Mouse (Mus musculus): ENCODE results near the gene Cpb2.
A peak's percentile ranks its signal among the peaks of the same experiment; 100 is the strongest.

The Cpb2 gene

DNA sequence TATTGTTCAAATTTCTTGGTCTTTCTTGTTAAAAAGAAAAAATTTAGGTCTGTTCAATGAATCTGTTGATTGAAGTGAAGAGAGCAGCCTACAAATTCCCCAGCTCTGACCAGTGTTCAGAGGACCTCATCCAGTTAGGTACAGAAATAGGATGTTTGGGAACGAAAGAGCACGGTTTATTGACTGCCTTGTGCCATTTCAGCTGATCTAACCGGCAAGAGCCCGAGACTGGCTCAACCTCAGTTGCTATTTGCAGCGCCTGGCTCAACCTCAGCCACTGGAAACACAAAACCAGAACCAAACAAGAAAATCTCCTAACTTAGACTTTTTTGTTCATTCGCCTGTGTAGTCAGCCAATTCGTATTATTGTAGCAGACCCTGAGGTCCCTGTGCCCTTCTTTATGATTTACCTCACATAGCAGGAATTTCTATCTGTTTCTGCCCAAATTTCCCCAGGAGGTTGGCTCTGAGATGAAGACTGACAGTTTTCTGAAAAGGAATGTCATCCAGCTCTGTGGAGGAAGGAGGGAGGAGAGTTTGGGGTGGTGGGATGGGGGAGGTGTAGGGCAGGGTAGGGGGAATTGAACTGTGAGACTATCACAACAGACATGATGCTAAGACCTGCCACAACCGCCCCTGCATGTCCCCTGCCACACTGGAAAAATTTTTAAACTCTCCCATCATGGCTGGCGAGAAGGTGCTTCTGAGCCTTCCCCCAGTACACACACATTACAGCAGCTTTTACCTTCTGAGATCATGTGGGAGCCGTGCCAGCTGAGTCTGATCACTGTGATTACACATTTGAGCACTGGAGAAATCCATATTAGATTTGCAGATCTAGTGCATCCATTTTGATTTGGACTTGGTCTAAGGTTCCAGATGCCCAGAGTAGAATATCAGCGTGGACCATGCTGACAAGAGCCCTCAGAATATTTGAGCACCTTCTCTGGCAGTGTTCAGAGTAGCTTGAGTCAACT lies 4.2 kb downstream of the Cpb2 start:
- DNase-seq, result no peak

DNA sequence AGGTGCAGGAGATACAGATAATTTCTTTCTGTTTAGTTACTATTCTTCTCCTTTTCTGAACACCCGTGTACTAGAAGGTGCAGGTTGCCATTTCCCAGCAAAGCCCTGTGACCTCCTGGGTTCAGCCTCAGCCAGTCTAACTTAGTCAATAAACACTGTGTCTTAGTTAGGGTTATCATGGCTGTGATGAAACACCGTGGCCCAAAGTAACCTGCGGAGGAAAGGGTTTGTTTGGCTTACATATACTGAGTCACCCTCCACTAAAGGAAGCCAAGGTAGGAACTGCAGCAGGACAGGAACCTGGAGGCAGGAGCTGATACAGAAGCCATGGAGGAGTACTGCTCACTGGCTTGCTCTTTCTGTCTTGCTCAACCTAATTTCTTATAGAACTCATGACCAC lies 8.3 kb downstream of the Cpb2 start:
- no peak for DNase-seq

DNA sequence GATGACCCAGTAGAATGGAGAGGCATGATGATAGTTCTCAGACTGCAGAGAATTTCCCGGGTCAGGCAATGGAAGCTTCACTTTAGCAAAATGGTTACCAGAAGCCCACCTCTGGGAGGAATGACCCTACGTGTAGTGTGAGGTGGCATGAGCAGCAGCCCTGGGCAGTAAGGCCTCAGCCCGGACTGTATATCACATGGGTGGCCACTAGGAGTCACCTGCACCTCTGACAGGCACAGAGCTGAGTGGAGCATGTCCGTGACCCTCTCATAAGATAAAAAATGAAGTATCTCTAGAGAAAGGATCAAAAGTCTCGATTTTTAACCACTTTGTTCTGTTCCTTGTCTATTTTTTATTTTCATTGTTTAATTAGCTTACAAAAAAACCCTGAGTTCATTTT lies 14.4 kb downstream of the Cpb2 start:
- DNase-seq, result peak in 1 of 2 experiments; percentile 12

DNA sequence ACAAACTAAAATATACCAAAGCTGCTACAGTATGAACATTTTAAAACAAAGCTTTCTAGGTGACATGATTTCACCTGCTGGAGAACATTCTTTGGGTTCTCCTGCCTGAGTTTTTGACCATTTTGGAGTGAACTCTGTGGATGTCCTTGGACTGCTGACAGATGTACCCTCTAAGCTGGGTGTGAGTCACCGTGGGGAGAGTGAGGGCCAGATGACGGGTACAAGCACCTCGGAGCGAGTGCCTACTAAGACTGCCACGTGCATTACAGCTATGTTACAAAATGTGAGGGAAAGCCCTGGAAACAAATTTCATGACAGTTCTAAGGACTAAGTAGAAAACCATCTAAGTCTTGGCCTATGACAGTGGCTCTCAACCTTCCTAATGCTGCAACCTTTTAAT lies 27.4 kb downstream of the Cpb2 start:
- no peak for DNase-seq

DNA sequence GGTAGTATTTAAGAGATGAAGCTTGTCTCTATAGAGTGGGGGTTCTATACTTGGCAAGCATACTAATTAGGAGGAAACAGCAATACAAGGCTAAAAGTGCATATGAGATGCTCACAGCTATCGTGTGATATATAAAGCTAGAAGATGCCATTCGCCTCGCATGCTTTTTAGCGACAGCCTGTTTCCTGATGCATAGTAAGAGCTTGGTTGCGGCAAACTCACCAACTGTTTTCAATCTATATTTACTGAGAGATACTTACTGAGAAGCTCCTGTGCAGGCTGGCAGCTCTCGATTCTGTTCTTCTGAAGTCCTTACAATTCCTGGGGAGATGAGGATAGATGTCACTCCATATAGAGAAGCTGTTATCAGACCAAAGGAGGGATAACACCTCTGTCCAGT lies 37.6 kb downstream of the Cpb2 start:
- no peak for DNase-seq

DNA sequence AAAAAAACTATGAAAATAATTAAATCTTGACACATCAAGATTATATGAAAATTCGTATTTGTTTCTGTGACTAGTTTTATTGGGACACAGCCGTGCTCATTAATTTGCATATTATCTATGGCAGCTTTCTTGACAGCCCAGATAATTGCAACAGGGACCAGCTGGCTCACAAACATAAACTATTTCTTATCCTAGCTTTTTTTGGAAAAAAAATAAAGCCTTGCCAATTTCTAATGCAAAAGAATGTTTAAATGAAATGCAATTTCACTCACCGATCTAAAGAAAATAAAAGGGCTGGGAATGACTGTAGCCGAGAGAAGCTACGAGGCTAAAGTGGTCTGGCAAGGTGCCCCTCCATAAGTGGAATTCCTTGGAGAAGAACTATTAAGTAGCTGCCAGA lies 38.3 kb downstream of the Cpb2 start:
- no peak for DNase-seq

DNA sequence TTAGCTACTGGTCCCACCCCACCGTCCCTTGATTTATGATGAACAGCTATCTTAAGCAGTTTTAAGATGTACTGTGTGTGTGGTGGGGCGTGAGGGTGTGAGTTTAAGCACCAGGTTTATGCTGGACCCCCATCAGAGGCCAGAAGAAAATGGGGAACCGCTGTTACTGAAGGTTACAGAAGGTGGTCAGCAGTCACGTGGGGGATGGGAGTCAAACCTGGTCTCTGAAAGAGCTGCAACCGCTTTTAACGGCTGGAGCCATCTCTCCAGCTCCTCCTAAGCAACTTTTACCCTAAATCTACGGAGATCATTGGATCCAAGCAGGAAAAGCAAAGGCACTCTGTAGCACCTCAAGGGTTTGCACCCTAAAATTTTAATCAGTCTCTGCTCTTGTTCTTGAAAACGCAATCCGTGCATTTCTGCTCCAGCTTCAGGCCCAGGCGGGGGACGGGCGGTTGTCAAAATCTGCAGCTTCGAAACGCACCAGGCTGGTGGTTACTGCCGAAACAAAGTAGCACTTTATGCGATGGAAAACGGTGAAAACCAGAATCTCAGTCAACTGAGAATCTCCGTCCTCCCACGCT lies 41.6 kb downstream of the Cpb2 start:
- no peak for DNase-seq

DNA sequence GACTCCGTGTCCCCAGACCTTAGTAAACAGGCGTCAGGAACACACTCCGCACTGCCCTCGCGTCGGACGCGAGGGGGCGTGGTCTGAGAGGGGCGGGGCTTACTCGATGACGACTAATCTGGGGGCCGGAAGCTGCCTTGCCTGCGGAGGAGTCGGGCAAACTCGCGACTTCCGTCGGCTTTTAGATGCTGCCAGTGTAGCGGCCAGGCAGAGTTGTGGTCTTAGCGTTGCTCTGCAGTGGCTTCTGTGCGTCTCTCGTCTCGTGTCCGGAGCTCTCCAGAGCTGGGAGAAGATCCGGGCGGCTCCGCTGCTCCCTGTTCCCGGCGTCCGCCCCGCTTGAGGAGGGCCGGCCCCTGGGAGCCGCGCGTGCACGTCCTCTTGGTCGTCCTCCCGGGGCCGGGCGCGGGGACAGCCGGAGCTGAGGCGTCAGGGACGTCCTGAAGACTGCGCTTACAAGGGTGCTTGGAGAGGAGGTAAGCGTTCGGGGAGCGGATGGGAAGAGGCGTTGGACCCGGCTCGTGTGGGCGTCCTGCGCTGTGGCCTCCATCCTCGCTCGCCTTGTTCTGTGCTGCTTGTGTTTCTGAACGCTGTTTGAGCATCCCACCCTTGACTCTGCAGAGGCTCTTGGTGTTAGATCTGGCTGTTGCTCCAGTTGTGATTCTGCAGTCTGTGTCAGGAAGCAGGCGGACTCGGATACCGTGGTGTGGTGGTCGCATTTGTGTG lies 42.3 kb downstream of the Cpb2 start, which contains the start of gene Zc3h13:
Zc3h13 (plus strand) TSS at position 181 of the 723 bp plus-strand sequence.
- peak; percentile 94 to 97 for DNase-seq

DNA sequence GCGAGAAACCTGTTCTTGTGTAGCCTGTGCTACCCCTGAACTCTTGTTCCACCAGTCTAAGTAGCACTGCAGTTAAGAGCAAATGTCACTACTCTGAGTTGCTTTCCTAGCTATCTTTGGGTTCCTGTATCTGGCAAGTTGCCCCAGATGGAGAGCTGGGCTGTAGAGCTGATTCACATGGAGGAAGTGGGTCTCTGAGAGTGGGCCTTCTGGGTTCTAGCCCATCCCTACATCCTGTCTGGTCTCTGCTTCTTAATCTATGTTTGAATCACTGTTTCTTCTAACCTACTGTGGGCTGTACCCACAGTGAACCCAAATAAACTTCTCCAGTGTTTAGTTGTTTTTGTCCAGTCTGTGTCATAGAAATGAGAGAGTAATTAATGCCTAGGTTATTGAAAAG lies 59.0 kb downstream of the Cpb2 start:
- no peak for DNase-seq

DNA sequence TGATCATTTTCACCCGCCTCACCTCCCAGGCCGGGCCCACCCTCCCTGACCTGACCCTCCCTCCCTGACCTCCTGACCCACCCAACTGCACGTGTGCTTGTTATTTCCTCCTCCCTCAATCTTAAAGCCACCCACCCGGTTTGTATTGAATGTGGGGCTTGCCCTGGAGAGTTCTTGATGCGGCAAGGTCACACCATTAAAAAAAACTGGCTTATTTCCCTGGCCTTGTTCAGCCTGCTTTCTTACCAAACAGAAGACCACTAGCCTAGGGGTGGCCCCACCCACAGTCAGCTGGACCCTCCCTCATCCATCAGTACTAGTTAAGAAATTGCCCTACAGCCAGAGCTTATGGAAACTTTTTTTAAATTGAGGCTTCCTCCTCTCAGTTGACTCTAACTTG lies 61.7 kb downstream of the Cpb2 start:
- DNase-seq, result no peak

DNA sequence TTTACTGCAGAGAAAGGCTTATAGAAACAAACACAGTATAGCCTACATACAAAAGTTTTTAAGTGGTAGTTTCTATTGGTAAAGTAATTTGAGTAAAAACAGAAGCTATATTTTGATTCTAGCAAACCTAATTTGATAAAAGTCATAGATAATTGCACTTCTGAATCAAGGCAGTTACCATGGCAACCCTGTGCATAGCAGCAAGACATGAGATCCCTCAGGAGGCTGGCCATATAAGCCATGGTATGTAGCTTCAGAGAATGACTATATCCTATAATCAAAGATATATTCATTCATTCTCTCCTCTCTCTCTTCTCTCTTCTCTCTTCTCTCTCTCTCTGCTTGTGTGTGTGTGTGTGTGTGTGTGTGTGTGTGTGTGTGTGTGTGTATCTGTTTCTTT lies 65.8 kb downstream of the Cpb2 start:
- DNase-seq, result no peak

DNA sequence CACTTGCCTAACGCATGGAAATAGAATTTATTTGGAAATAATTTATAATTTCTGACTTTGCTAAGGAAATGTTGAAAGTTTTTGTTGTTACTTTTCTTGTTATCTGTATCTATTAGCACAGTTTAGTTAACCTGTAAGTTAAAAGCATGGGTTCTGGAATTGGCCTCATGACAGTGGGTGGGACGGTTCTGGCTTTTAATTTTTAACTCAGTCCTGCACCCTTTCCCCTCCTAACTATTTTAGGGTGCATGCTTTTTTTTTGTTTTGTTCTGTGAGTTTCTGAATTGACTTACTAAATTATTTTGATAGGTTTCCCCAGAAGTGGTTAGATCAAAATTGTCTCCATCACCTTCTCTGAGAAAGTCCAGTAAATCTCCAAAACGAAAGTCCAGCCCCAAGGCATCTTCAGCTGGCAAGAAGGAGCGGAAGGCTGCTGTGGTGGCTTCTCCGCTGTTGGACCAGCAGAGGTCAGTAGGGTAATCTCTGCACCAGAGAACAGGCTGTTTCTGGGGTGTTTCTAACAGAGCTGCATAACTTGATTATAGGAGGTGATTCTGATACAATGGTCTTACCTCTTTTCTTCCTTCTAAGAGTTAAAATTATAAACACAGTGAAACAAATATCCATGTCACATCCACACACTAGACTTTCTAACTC lies 67.4 kb downstream of the Cpb2 start:
- DNase-seq, result no peak

DNA sequence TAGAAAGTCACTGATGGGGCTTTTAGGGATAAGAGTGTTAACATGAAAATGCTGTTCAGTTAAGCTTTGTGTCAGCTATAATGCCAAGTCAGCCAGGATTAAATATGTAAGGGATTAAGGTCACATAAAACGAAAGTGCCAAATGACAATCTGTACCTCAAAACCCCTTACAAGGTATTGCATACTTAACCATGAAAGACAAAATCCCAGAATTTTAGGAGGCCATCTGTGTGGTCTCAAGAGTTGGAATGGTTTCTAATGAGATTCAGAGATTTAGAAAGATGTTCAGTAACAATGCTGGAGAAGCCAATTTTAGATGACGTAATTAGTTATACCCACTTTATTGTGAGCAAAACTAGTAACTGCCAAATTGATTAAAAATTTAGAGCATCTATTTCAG lies 72.4 kb downstream of the Cpb2 start:
- DNase-seq, result no peak

DNA sequence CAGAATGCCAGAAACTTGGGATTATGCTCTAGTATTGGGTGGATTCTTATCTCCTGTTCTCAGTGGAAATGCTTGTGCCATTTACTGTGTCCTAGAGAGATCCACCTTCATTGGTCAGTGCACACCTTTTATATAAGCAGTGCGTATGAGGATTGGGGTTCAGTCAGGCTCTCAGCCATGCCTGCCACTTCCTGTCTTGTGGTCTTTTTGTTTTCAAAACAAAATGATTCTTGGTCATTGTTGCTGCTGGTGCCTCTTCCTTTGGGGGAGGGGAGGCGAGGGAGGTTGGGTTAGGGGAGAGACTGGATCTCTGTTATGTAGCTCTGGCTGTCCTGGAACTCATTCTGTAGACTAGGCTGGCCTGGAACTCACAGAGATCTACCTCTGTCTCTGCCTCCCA lies 76.6 kb downstream of the Cpb2 start:
- no peak for DNase-seq

DNA sequence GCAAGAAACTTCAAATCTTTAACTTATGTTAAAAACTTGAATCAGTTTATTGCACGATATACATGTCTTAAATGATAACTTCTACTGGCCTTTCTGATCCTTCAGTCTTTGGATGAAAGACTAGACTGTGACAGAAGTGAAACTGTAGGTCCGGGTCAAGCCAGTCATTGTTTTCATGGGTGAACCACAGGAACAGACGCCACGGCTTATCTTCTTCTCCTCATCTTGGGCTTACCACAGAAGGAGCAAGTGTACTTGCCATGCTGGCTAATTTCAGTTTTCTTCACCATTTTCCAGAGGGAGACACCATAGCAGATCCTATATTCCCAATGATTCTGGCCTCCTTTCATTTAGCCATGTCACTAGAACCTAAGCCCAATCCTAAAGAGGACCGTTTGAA lies 78.2 kb downstream of the Cpb2 start:
- no peak for DNase-seq

DNA sequence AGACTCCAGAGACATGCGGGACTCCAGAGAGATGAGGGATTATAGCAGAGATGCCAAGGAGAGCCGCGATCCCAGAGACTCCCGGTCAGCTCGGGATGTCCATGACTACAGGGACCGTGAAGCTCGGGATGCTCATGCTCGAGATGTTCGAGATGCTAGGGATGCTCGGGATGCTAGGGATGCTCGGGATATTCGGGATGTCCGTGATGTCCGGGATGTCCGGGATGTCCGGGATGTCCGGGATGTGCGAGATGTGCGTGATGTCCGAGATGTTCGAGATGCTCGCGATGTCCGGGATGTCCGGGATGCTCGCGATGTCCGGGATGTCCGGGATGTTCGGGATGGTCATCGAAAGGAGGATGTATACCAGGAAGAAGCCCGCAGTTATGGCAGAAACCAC lies 81.3 kb downstream of the Cpb2 start:
- no peak for DNase-seq

DNA sequence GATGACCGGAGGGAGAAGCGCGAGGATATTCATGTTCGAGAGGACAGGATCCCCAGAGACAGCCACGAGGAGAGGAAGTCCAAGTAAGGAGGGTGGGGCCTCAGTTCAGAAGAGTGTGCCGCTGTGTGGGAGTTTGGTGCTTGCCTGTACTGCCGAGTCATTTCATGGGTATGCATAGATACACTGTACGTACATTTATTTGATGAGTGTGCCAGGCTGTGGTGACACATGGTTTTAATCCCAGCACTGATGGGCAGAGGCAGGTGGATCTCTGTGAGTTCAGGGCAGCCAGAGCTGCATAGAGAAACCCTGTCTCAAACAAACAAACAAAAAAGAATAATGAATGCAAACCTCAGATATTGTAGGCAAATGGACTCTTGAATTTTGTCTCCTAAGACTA lies 86.0 kb downstream of the Cpb2 start:
- DNase-seq, result no peak

DNA sequence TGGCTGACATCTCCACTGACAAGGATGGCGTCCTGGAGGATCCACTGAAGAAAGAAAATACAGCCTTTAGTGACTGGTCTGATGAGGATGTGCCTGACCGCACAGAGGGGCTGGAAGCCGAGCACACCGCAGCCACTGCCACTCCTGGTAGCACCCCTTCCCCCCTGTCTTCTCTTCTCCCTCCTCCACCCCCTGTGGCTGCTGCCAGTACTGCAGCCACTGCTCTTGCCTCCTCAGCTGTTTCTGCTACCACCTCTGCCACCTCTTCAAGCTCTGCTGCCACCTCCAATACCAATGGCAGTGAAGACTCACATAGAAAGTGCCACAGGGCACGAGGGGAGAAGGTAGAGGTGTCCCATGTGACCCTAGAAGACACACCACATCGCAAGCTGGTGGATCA lies 88.5 kb downstream of the Cpb2 start:
- DNase-seq, result peak; percentile 24 to 33

Measured in thymus, postnatal 36 days (tissue).